Mouse (Mus musculus): ENCODE data around the gene Oog4.
A peak's percentile ranks its signal among the peaks of the same experiment; 100 is the strongest.
"Not testable (repeated sequence)": the region's sequence is repeated elsewhere in the genome, so short reads cannot be mapped to it uniquely, and the experiment has no call there.

The Oog4 gene

DNA sequence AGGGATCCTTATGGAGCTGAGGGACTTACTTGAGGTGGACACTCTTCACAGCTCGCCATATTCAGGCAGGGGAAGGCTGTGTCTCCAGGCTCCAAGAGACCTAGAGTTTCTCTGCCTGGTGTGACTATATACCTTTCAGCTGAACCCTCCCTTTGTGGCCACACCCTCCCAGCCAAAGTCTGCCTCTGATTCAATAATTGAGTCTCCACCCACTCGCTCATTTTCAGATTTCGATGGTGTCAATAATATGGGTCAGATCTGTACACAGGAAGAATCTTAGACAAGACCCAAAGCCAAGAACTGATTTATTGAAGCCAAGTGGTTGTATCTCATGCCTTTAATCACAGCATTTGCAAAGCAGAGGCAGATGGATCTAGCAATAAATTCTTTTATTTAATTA, at the start of gene Oog4:
Gene Oog4 (minus strand): TSS at position 101 of the 400 bp plus-strand sequence.
- no peak for DNase-seq (ENCODE audit: low spot score)

DNA sequence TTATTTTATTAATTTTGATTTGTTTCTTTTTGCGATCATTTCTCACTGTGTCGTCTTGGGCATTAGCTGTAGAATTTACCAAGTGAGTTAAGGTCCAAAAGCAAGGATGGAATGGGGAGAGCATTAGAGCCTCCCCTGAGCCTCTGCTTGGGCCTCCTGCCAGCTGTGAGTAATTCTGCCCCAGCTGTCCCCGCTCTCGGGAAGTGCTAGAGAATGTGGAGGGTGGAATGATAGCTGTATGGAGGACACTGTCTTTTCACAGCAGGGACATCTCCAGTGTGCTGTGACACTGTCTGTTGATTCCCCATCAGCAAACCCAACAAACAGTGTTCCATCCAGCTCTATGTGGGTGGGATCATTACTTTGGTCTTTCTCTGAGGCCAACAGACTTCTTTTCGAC, 23.4 kb downstream of the Oog4 start:
- DNase-seq (ENCODE audit: low spot score): not testable (repeated sequence)

DNA sequence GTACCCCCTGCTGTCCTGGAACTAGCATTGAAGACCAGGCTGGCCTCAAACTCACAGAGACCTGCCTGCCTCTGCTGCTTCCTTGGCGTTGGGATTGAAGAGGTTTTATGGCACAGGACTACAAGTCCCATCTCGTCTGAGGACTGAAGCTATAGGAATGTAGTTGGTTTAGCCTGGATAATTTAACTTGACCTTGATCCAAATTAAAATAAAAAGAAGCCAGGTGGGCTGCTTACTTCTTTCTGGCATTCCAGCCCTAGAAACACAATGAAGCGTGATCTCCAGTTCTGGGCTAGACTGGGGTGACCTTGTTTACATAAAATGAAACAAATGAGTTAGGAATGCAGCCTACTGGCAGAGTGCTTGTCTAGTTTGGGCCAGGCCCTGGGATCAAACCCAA, 36.0 kb downstream of the Oog4 start:
- DNase-seq (ENCODE audit: low spot score): no peak

DNA sequence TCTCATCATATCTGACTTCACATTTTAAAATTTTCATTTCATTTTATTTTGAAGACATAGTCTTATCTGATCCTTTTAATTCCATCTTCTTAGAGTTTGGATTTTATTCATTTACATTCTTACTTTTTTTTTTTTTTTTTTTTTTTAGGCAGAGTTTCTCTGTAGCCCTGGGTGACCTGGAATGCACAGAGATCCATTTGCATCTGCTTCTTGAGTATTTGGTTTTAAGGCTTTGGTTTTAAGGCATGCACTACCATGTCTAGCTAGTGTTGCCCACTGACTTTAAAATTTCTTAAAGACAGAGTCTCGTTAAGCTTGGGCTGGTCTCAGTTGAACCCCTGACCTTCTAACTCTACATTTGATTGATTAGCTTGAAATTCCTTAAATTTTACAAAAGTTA, 36.5 kb downstream of the Oog4 start:
- DNase-seq (ENCODE audit: low spot score): no peak

DNA sequence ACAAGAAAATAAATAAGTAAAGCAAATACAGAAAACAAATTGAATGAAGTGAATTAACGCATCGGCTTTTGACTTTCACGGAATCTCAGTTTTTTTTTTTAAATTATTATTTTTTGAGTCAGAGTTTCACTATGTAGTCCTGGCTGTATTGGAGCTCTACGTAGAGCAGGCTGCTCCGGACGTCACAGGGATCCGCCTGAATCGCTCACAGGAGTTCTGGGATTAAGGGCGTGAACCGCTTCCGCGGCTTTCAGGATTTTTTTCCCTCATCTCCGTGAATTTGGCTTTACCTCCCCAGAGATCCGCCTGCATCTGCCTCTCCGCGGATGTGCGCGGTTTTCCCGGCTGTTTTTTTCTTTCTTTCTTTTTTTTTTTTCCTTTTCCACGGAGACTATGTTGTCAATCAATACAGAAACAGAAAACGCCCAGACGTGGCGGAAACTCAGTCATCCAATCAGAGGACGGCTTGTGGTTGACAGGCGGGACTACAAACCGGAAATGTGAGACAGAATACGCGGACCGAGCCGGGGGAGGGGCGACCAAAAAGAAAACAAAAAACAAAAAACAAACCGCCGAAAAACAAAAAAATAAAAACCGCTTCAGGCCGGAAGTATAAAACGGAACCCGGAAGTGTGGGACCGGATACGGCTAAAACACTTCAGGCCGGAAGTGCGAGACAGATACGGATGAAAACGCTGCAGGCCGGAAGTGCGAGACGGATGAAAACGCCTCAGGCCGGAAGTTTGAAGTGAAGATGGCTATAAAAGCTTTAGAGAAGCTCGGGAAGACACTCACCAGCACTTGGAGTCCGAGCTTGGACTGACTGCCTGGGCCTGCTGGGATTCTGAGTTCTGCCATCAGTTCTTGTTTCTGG, 37.7 kb downstream of the Oog4 start, which contains the start of gene Pramef8:
Gene Pramef8 (plus strand): TSS at position 208 of the 874 bp plus-strand sequence.
- peak; percentile 73 for DNase-seq (ENCODE audit: low spot score)

DNA sequence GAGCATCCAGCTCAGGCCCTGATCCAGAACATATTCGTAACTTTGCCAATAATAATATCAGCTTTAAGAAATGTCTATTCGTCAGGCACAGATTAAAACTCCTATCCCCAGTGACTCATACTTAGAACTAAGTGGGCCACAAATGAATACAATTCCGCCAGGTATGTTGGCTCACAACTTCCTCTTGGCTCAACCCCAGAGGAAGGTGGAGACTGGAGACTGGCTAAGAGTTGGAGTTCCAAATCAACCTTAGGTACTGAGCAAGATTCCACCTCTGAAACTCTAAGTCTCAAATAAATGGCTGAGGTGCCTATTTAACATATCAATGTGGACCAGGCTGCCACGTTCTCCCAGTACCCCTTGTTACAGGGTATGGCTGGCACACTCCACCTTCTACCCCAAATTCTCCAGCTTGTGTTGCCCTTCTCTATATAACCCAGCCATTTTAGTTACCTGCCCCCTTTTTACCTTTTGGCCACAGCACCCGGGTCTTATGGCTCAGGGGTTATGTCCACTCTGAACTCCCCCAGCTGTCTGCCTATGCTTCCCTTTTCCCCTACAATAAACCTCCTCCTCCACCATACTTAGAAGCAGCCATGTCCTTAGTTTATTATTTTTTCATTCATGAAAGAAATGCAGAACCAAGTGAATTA, 38.4 kb downstream of the Oog4 start:
- DNase-seq (ENCODE audit: low spot score): no peak

DNA sequence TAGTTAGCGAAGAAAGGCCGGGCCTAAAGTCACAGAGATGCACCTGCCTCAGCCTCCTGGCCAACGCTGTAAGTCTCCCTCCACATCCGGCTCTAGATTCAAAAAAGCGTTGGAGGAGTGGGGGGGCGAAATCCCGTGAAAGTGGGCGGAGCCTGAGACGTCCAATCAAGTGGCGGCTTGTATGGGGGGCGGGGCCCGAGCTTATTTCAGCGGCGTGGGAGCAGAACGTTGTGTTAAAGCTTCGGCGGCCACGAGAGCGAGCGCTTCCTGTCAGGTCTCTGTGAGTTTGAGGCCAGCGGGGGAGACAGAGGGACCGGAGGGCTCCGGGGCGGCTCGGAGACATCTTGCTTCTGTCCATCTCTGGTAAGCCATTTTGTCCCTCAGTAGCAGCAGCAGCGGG, 55.9 kb downstream of the Oog4 start, which contains the start of gene Pramel1:
Gene Pramel1 (plus strand): TSS at position 248 of the 400 bp plus-strand sequence.
- no peak for DNase-seq (ENCODE audit: low spot score)

DNA sequence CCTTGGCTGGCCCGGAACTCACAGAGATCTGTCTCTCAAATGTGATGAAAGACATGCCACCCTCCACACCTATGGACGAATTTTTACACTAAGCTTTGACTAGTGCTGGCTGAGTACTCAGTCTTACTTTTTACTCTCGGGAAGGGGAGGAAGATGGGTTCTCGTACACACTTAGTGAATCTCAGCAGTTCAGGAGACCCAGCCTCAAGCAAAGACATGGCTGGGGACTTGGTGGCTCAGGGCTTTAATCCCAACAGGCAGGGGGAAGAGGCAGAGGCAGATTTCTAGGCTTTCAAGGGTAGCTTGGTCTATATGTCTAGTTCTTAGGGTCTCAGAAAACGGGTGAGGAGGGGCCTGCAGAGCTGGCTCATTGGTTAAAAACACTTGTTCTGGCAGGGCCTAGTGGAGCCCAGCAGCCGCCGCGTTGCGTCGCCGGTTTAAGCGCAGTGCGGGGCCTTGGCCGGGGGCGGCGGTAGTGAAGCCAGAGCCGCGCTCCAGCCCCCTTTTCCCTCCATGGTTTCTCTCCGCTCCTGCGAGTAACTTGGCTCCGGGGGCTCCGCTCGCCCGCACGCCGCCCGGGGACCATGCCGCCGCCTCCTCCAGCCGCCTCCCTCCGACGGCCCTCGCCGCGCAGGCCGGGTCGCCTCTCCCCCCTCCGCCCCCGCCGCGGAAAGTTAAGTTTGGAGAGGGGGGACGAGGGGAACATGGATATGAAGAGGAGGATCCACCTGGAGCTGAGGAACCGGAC, 61.0 kb downstream of the Oog4 start:
- peak; percentile 7 for DNase-seq (ENCODE audit: low spot score)
